Mouse (Mus musculus): ENCODE data around the gene Klf3. TPM values are rescaled to one million over a fixed set of nuclear protein-coding genes. Genes with fewer than 3 reads are reported as not detected.

The Klf3 gene
- total RNA-seq, 2 experiments from 2014 or later, result 55.0 to 55.2 TPM

DNA sequence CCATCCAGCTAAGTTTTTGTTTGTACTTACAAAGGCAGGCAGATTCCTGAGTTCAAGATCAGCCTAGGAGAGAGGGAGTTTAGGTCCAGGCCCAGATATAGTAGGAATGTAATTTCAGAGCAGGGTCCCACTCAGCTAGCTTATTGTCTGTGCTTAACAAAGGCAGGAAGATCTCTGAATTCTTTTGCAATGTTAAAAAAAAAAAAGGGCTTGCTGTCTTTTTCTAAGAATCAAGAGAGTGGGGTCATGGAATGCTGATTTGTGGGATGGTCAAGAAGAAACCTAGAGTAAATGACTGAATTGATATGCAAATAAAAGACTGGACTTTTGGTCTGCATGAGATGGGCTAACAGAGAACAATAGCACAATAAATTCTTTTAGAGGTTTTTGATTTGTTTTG lies 52.0 kb downstream of the Klf3 start:
- H3K27ac ChIP-seq, result no peak overlapping the region
- no peak for DNase-seq (ENCODE audit: low spot score in 2 of 2)
- H3K4me3 ChIP-seq, result no peak overlapping the region
- TF ChIP-seq CTCF (conservative IDR thresholded peaks at IDR 0.05), result no peak

GRCm38 (mm10) chr5:64860900-64861470 lies 57.8 kb downstream of the Klf3 start:
- Histone ChIP-seq H3K4me3 (peak overlapping the region; percentile 32; the same call in 1 of the 2 replicates), H3K27ac (no peak overlapping the region)
- TF ChIP-seq CTCF (conservative IDR thresholded peaks at IDR 0.05), result no peak
- no peak for DNase-seq (ENCODE audit: low spot score in 2 of 2)

DNA sequence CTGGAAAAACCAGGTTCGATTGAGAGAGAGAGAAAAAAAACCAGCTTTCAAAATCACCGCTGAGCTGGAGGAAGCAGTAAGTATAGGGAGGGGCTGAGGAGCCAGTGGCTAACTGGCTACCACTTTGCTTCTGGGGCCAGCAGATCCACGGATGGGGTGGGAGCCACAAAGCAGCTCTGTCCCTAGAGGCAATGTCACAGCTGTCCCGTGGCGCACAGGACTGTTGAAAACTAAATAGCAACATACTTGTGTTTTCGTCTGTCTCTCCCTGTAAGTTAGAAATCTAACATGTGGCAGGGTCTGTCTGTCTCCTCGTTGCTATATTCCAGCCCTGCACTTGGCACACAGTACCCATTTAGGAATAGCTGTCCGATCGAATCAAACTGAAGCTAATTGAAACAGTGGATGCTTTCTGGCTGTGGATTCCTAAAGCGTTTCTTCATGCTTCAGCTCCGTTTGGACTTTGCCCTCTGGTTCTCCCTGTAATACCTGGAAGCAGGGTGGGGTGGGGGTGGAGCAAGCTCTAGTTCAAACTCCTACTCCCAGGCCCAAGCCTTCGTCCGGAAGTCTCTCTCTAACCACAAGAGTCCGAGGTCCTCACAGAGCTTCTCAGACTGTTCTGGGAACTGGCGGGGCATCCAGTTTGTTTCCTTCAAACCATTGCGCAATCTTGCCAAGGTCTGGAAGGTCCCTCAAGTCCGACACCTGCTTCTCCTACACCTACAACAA lies 58.4 kb downstream of the Klf3 start:
- Histone ChIP-seq H3K4me3 (peak overlapping the region; percentile 32), H3K27ac (no peak overlapping the region)
- no peak for TF ChIP-seq CTCF (conservative IDR thresholded peaks at IDR 0.05)
- no peak for DNase-seq (ENCODE audit: low spot score in 2 of 2)

DNA sequence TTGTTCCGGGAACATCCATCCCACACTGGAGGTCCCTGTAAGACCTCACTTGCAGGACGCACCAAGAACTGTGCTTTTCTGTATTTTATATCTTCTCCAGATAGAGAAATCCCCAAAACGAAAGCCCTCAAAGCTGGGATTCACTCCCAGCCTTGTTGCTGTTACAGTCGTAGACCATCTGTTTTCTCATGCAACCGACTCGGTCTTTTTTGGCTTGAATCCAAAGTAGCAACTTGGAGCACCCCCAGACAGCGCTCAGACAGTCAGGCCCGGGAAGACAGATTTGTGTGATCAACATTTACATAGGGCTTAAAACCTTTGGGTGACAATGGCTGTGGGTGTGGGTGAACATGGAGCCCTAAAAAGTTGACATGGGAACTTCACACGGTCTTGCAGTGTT lies 59.1 kb downstream of the Klf3 start:
- peak; percentile 45 to 71 for DNase-seq (ENCODE audit: low spot score in 2 of 2)
- H3K4me3 ChIP-seq, result no peak overlapping the region; the same call in 1 of the 2 replicates
- no peak for TF ChIP-seq CTCF (conservative IDR thresholded peaks at IDR 0.05)
- no peak overlapping the region for H3K27ac ChIP-seq

GRCm38 (mm10) chr5:64864699-64865108 lies 61.5 kb downstream of the Klf3 start:
- Histone ChIP-seq H3K4me3 (no peak overlapping the region), H3K27ac (no peak overlapping the region)
- DNase-seq (ENCODE audit: low spot score in 2 of 2), result no peak
- TF ChIP-seq CTCF (conservative IDR thresholded peaks at IDR 0.05), result no peak

DNA sequence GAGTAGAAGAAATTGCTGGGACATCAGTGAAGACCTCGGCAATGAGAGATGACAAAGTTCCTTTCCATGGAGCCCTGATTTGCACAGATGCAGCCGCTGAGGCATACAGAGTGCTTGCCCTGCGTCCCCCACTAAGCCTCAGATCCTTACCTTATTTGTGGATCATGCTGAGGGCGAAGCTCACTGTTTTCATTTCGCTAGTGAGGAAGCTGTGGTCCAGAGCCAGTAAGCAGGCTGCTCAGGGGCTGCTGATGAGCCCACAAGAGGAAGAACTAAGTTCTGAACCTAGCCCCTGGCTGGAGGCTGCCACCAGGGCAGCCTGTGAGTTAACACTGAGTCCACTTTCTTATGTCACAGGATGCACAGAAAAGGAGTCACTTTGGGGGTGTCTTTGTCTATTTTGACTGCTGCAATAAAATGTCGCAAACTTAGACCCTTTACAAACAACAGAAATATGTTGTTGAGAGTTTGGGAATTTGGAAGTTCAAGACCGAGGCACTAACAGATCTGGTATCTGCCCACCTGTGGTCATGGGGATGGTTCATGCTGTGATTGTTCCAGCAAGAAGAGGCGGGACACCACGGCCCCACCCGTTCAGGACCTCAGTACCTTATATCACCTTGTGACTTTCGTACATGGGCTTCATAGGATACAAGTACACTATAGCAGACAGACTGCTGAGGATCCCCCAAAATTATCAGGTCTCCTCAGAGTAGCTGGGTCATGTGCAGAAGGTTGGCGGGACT lies 62.2 kb downstream of the Klf3 start:
- H3K4me3 ChIP-seq, result no peak overlapping the region
- DNase-seq (ENCODE audit: low spot score in 2 of 2), result no peak
- no peak for TF ChIP-seq CTCF (conservative IDR thresholded peaks at IDR 0.05)
- no peak overlapping the region for H3K27ac ChIP-seq

- H3K27ac ChIP-seq, result no peak overlapping the region
- H3K4me3 ChIP-seq, result no peak overlapping the region
- TF ChIP-seq CTCF (conservative IDR thresholded peaks at IDR 0.05), result peak; percentile 90
- peak; percentile 82 to 84 for DNase-seq (ENCODE audit: low spot score in 2 of 2)
Measured at GRCm38 (mm10) chr5:64866331-64867050, 63.3 kb downstream of the Klf3 start.

GRCm38 (mm10) chr5:64867124-64867523 lies 63.9 kb downstream of the Klf3 start:
- no peak for DNase-seq (ENCODE audit: low spot score in 2 of 2)
- Histone ChIP-seq H3K27ac (no peak overlapping the region), H3K4me3 (no peak overlapping the region)
- no peak for TF ChIP-seq CTCF (conservative IDR thresholded peaks at IDR 0.05)

- DNase-seq (ENCODE audit: low spot score in 2 of 2), result no peak
- no peak for TF ChIP-seq CTCF (conservative IDR thresholded peaks at IDR 0.05)
- no peak overlapping the region for H3K4me3 ChIP-seq
- no peak overlapping the region for H3K27ac ChIP-seq
Measured at GRCm38 (mm10) chr5:64867551-64867950, 64.4 kb downstream of the Klf3 start.

DNA sequence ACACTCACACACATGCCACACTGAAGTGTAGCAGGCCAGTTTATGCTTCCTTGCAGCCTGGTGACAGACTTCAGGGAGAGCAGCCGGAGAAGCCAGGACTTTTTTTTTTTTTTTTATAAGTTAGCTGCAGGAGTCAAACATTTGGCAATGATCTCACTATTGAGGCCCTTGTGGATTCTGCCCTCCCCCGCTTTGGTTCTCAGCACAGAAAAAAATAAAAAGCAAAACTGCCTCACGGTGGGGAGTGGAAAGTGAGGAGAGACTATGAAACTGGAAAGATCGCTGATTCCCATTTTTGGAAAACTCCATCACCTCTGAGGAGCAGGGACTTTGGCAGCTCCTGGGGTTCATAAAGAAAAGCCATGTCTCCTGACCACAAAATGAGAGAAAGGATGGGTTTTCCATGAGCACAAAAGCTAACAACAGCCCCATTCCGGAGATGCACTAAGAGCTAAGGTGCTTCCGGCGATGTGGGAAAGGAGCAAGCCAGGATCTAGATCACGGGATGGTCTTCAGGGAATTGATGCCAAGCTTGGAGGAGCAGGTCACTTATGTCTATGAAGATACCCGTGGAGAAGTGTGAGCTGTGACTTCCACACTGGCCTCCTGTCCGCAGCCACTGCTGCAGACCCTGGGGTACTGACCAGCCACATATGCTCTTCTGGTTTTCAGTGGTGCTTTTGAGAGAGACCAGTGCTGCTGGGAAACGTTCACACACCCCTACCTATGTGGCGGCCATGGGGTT lies 73.1 kb downstream of the Klf3 start:
- no peak for TF ChIP-seq CTCF (conservative IDR thresholded peaks at IDR 0.05)
- Histone ChIP-seq H3K27ac (no peak overlapping the region), H3K4me3 (no peak overlapping the region)
- no peak for DNase-seq (ENCODE audit: low spot score in 2 of 2)

DNA sequence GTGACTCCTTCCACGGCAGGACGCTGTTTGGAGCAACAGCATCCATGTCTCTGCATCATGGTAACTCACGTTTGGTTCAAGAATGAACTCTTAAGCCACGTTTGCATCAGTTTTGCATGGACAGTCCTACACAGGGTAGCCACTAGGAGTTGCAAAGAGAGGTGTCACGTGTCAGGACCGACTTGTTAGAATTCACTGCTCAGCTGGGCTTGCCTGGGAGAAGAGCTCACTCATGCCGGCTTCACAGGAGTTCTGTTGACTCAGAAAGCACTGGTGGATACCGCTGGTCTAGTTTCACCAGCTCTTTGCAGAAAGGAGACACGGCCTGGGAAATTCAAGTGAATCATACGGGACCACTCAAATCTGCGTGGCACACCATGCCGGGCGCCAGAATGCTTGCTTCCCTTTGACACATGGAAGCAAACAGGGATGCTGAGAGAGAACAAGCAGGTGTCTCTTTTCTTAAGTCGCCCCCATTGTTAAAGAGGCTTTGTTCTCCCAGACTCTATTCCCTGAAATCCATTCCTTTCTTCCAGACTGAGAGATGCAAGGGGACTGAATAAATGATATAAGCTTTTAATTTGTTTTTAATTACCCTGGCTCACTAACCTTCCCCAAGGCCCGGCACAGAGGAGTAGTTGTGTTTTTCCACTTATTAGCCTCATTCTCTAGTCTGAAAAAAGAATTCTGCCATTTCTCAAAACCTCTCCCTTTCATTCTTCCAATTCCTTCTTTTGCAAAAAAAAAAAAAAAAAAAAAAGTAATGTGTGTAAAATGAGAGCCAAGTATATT lies 74.2 kb downstream of the Klf3 start:
- DNase-seq (ENCODE audit: low spot score in 2 of 2), result no peak
- Histone ChIP-seq H3K4me3 (no peak overlapping the region), H3K27ac (peak overlapping the region; percentile 78)
- peak; percentile 39 for TF ChIP-seq CTCF (conservative IDR thresholded peaks at IDR 0.05)
